Mouse (Mus musculus) small intestine, adult 2 months (tissue): ENCODE measurements around the gene Hspa12a.

ENCODE experiments used
- CTCF ChIP-seq: fragments of 200-500 bp; IDR thresholded peaks from 2 replicates; pipeline ENCODE4 v1.5.1; 2012; ENCODE audit warnings: low read depth, mild to moderate bottlenecking, control low read depth, inconsistent platforms, low read length, moderate library complexity, mixed read lengths; ENCODE audit not compliant: insufficient replicate concordance, insufficient read length; ENCODE audit errors: extremely low read depth
- POLR2A ChIP-seq: fragments of 200-500 bp; IDR thresholded peaks from 2 replicates; pipeline ENCODE4 v1.6.1; 2012; ENCODE audit warnings: low read depth, mild to moderate bottlenecking, control low read depth, inconsistent platforms, low read length, moderate library complexity

DNA sequence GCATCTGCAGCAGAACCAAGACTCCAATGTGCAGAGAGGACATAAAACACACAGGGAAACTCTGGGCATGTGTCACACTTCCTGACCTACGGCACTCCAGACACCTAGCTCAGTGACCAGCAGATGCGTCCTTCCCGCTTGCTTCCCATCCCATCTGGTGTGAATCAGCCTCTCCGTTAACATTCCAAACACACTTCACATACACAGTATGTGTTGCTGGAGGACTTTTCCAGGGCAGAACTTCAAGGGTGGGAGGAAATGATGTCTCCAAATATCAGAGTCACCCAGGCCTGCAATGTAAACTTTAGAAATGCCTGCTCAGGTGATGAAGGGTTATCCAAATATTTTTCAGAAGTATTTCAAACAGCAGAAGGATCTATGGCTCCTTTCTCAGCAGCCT lies 76.8 kb downstream of the Hspa12a start:
- TF ChIP-seq CTCF, result no peak
- no peak for TF ChIP-seq POLR2A
